Mouse (Mus musculus) intestine, postnatal 0 days (tissue): Measurements from ENCODE around the gene Palb2. TPM values are rescaled to one million over a fixed set of nuclear protein-coding genes. Genes with fewer than 3 reads are reported as not detected.
A peak's percentile ranks its signal among the peaks of the same experiment; 100 is the strongest.
"Not testable (repeated sequence)": the region's sequence is repeated elsewhere in the genome, so short reads cannot be mapped to it uniquely, and the experiment has no call there.

Experiments
- ATAC-seq: fragments of 200-750 bp; cut with Nextera tagmentation; 2 replicates; pipeline ENCODE4 v1.8.0; 2017; ENCODE audit warnings: mild to moderate bottlenecking, moderate TSS enrichment, moderate library complexity
- H3K27ac ChIP-seq: fragments of 300-500 bp; sonication (generic); 2 replicates; pipeline ENCODE4 v1.5.1; 2014; ENCODE audit warnings: mild to moderate bottlenecking, low read depth, low read length, moderate library complexity
- H3K27me3 ChIP-seq: fragments of 300-500 bp; sonication (generic); replicated peaks from 2 replicates; pipeline ENCODE4 v1.6.1; 2014; ENCODE audit warnings: low read length, mixed read lengths; ENCODE audit not compliant: control insufficient read depth, insufficient read depth
- H3K36me3 ChIP-seq: fragments of 300-500 bp; sonication (generic); 2 replicates; pipeline ENCODE4 v1.6.1; 2014; ENCODE audit warnings: mild to moderate bottlenecking, moderate library complexity; ENCODE audit not compliant: control insufficient read depth, insufficient read depth
- H3K4me1 ChIP-seq: fragments of 300-500 bp; sonication (generic); replicated peaks from 2 replicates; pipeline ENCODE4 v1.6.1; 2014; ENCODE audit warnings: antibody characterized with exemption, low read length, mixed read lengths; ENCODE audit not compliant: control insufficient read depth, insufficient read depth
- H3K4me2 ChIP-seq: fragments of 300-500 bp; sonication (generic); replicated peaks from 2 replicates; pipeline ENCODE4 v1.6.1; 2014; ENCODE audit warnings: low read depth, mild to moderate bottlenecking, moderate library complexity
- H3K4me3 ChIP-seq: fragments of 300-500 bp; sonication (generic); 2 replicates; pipeline ENCODE4 v1.5.1; 2014; ENCODE audit warnings: low read depth, low read length
- H3K9ac ChIP-seq: fragments of 300-500 bp; sonication (generic); 2 replicates; pipeline ENCODE4 v1.6.1; 2014; ENCODE audit warnings: mild to moderate bottlenecking, low read depth, low read length
- H3K9me3 ChIP-seq: fragments of 300-500 bp; sonication (generic); 2 replicates; pipeline ENCODE4 v1.6.1; 2016; ENCODE audit warnings: mixed run types; ENCODE audit not compliant: control insufficient read depth
- CTCF ChIP-seq: sonication (generic); IDR thresholded peaks from 2 replicates; pipeline ENCODE4 v1.5.1; 2016; ENCODE audit warnings: low read depth, mild to moderate bottlenecking, control low read depth, antibody characterized with exemption, moderate library complexity
- WGBS: fragments of 180-500 bp; shearing (Covaris S2); extraction: QIAGEN DNeasy Blood & Tissue Kit; methylation state at CpG from one replicate; pipeline ENCODE4 v1.1.7; 2014; 5-methylcytosine and 5-hydroxymethylcytosine counted together
- polyA plus RNA-seq: library from polyadenylated mRNA; unstranded; fragments of >200 nt; fragmentation: Nextera tagmentation; extraction: Ambion mirVana; gene quantifications from 2 replicates; pipeline ENCODE4 v1.2.1, GENCODE M21; 2015

Gene Palb2
- polyA plus RNA-seq, 1 experiment from 2014 or later, result 3.9 TPM

GRCm38 (mm10) chr7:122108206-122108605 is 24.6 kb downstream of the Palb2 start:
- Histone ChIP-seq H3K36me3 (peaks cover 22% of the 10 kb centered on the region), H3K4me3 (no peak overlapping the region), H3K27ac (no peak overlapping the region), H3K4me2 (no peak overlapping the region), H3K27me3 (no peaks in the 10 kb centered on the region), H3K4me1 (no peaks in the 10 kb centered on the region), H3K9ac (no peak overlapping the region), H3K9me3 (no peaks in the 10 kb centered on the region)
- no peak for ATAC-seq
- WGBS, result 95% methylated on average over 6 of the region's 6 CpGs
- no peak for TF ChIP-seq CTCF

- ATAC-seq, result peak; percentile 97
- H3K4me1 ChIP-seq, result peaks cover 4% of the 10 kb centered on the region; the same call in 1 of the 2 replicates
- WGBS, result under 1% methylated on average over 33 of the region's 43 CpGs
- peak within 1 kb of the TSS; percentile 82 for H3K27ac ChIP-seq
- no peaks in the 10 kb centered on the region for H3K27me3 ChIP-seq
- peak; percentile 92 for TF ChIP-seq CTCF
- H3K9ac ChIP-seq, result peak within 1 kb of the TSS; percentile 83
- H3K4me2 ChIP-seq, result peak within 1 kb of the TSS; percentile 71
- no peaks in the 10 kb centered on the region for H3K9me3 ChIP-seq
- peak within 1 kb of the TSS; percentile 77 for H3K4me3 ChIP-seq
- H3K36me3 ChIP-seq, result peaks cover 16% of the 10 kb centered on the region
These were observed 31.0 kb downstream of the Palb2 start, which contains the start of gene Ndufab1 for GRCm38 (mm10) chr7:122101747-122102244. Ndufab1 (minus strand) TSS chr7:122101886.

GRCm38 (mm10) chr7:122101014-122101746 is 31.6 kb downstream of the Palb2 start:
- H3K36me3 ChIP-seq, result peaks cover 22% of the 10 kb centered on the region
- peak overlapping the region; percentile 71 for H3K4me2 ChIP-seq
- peak overlapping the region; percentile 83 for H3K9ac ChIP-seq
- 4% methylated on average over 25 of the region's 28 CpGs for WGBS
- H3K9me3 ChIP-seq, H3K4me1 ChIP-seq, H3K27me3 ChIP-seq: not testable (repeated sequence)
- H3K27ac ChIP-seq, result peak overlapping the region; percentile 82
- ATAC-seq, result peak; percentile 71
- peak overlapping the region; percentile 77 for H3K4me3 ChIP-seq

GRCm38 (mm10) chr7:122099222-122099621 is 33.6 kb downstream of the Palb2 start:
- Histone ChIP-seq H3K4me1 (peaks cover 4% of the 10 kb centered on the region; the same call in 1 of the 2 replicates), H3K27ac (no peak overlapping the region), H3K36me3 (peaks cover 41% of the 10 kb centered on the region), H3K9ac (no peak overlapping the region), H3K27me3 (no peaks in the 10 kb centered on the region), H3K4me3 (no peak overlapping the region), H3K4me2 (no peak overlapping the region), H3K9me3 (no peaks in the 10 kb centered on the region)
- 39% methylated on average over 4 of the region's 4 CpGs for WGBS
- TF ChIP-seq CTCF, result peak; percentile 94
- ATAC-seq, result 0 out of 2 replicates have a peak, but pooled peaks have one; percentile 11

GRCm38 (mm10) chr7:122098009-122098408 is 34.8 kb downstream of the Palb2 start:
- no peak for TF ChIP-seq CTCF
- no peak overlapping the region for H3K4me2 ChIP-seq
- H3K9ac ChIP-seq, result no peak overlapping the region
- H3K36me3 ChIP-seq, result peaks cover 48% of the 10 kb centered on the region
- peaks cover 4% of the 10 kb centered on the region; the same call in 1 of the 2 replicates for H3K4me1 ChIP-seq
- H3K27ac ChIP-seq, result no peak overlapping the region
- H3K27me3 ChIP-seq, result no peaks in the 10 kb centered on the region
- no peak for ATAC-seq
- no peak overlapping the region for H3K4me3 ChIP-seq
- no peaks in the 10 kb centered on the region for H3K9me3 ChIP-seq
- WGBS, result 85% methylated on average over 3 of the region's 3 CpGs

GRCm38 (mm10) chr7:122094564-122095330 is 38.0 kb downstream of the Palb2 start:
- Histone ChIP-seq H3K4me1 (0 out of 2 replicates have a peak, but pooled peaks cover 2% of the 10 kb centered on the region), H3K27ac (peak overlapping the region; percentile 41), H3K36me3 (peaks cover 78% of the 10 kb centered on the region), H3K4me2 (no peak overlapping the region), H3K9ac (no peak overlapping the region), H3K27me3 (no peaks in the 10 kb centered on the region), H3K9me3 (no peaks in the 10 kb centered on the region), H3K4me3 (no peak overlapping the region)
- 72% methylated on average over 2 of the region's 2 CpGs for WGBS
- TF ChIP-seq CTCF, result peak; percentile 67
- ATAC-seq, result peak; percentile 78
